18 mouse cellular contexts compared by ENCODE assay signal in the genomic region with DNA sequence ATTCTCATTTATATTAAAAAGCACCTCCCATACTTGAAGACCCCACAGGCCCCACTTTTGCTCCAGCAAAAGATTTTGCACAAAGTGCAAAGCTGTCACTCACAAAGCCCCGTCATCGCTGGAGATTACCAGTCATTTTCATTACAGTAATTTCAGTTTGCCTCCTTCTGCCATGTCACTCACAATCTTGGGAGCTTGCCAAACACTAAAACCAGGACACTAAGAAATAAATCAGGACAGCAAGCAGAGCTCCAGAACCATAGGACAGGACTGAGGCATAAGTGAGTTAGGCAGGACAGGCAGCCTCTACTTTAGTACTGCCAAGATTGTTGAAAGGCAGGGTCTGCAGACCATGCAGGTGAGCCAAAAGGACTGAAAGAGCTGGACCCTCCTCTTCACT.
DNase-seq lines count a peak whose midpoint lies in the region; ATAC-seq lines count a peak whose summit lies in the region.
"Had no signal": no experiment of that assay in that cellular context is flagged by ENCODE, and none has a peak within 500 bp of the region (broad histone marks: within the 10 kb centered on the region; RNA-seq: fewer than 3 reads in every experiment).

No protein-coding gene starts in this region.

- H3K27ac ChIP-seq in hindbrain, embryonic 16.5 days (ENCODE audit: low read depth, low read length), result no peak overlapping the region
- H3K27ac ChIP-seq in hindbrain, embryonic 13.5 days, result no peak overlapping the region
- H3K27ac ChIP-seq: hindbrain, embryonic 14.5 days; liver, embryonic 13.5 days; midbrain, embryonic 10.5 days had no signal

- 58% methylated on average over 2 of the region's 2 CpGs for WGBS in hindbrain, embryonic 16.5 days
- whole genome bisulfite sequencing in hindbrain, embryonic 13.5 days, result 70% methylated on average over 2 of the region's 2 CpGs

- no peak overlapping the region for H3K9ac ChIP-seq in hindbrain, embryonic 16.5 days (ENCODE audit: low read depth, low read length)
- no peak overlapping the region for H3K9ac ChIP-seq in hindbrain, embryonic 13.5 days
- H3K9ac ChIP-seq: hindbrain, embryonic 14.5 days; liver, embryonic 13.5 days had no signal

- H3K4me1 ChIP-seq in hindbrain, embryonic 16.5 days (ENCODE audit: control insufficient read depth, insufficient read depth, low read depth, low read length), result no peaks in the 10 kb centered on the region
- H3K4me1 ChIP-seq in hindbrain, embryonic 13.5 days (replicated peaks), result no peaks in the 10 kb centered on the region; the same call in 1 of the 2 replicates
- H3K4me1 ChIP-seq: liver, embryonic 13.5 days; midbrain, embryonic 10.5 days had no signal

- ATAC-seq in hindbrain, embryonic 16.5 days, result peak; percentile 34; the same call in 1 of the 2 replicates
- ATAC-seq in hindbrain, embryonic 13.5 days (ENCODE audit: low FRiP score), result no peak
- no peak for ATAC-seq in megakaryocyte, adult 5-6 weeks (ENCODE audit: poor library complexity, severe bottlenecking)
- ATAC-seq: activated CD4-positive, CD25-positive, alpha-beta regulatory T cell, adult 4 months; lung, postnatal 0 days had no signal

- H3K4me2 ChIP-seq in hindbrain, embryonic 16.5 days (ENCODE audit: low read length), result no peak overlapping the region
- no peak overlapping the region for H3K4me2 ChIP-seq in hindbrain, embryonic 13.5 days
- H3K4me2 ChIP-seq: hindbrain, embryonic 14.5 days; liver, embryonic 13.5 days had no signal

- H3K36me3 ChIP-seq in hindbrain, embryonic 16.5 days (ENCODE audit: control insufficient read depth, insufficient read depth, low read length), result no peaks in the 10 kb centered on the region
- no peaks in the 10 kb centered on the region for H3K36me3 ChIP-seq in hindbrain, embryonic 13.5 days
- H3K36me3 ChIP-seq: liver, embryonic 13.5 days; midbrain, embryonic 10.5 days had no signal

- peak; percentile 4 for DNase-seq in adrenal gland, adult 2 months
- no peak for DNase-seq in adrenal gland, postnatal 4 days (ENCODE audit: low spot score in 2 of 2)
- DNase-seq in adrenal gland, adult 8-10 months, result peak; percentile 1
- peak; percentile 20 for DNase-seq in cerebellum, adult 9-10 months
- DNase-seq in spleen, postnatal 4 days (ENCODE audit: low spot score in 2 of 2), result no peak
- DNase-seq: embryo, embryonic 11 days; heart, adult 11 months; kidney, adult 11 months; kidney, postnatal 36 days; layer of hippocampus, postnatal 36 days; liver, embryonic 13.5 days had no signal

- H3K27me3 ChIP-seq in hindbrain, embryonic 16.5 days (replicated peaks; ENCODE audit: control insufficient read depth, insufficient read depth, low read length), result no peaks in the 10 kb centered on the region
- H3K27me3 ChIP-seq in hindbrain, embryonic 13.5 days, result no peaks in the 10 kb centered on the region
- H3K27me3 ChIP-seq: liver, embryonic 13.5 days had no signal

- H3K9me3 ChIP-seq in hindbrain, embryonic 16.5 days (ENCODE audit: control insufficient read depth, low read length), result no peaks in the 10 kb centered on the region
- no peaks in the 10 kb centered on the region for H3K9me3 ChIP-seq in hindbrain, embryonic 13.5 days
- H3K9me3 ChIP-seq: midbrain, embryonic 10.5 days had no signal

- H3K4me3 ChIP-seq in hindbrain, embryonic 16.5 days (ENCODE audit: low read length), result no peak overlapping the region
- no peak overlapping the region for H3K4me3 ChIP-seq in hindbrain, embryonic 13.5 days
- H3K4me3 ChIP-seq: liver, embryonic 13.5 days; midbrain, embryonic 10.5 days had no signal

Comparison
In these comparisons a context has a peak if more than half of its experiments do, and no peak if none do; other contexts are left out.
1. DNase-seq: peak in adrenal gland, adult 2 months (single experiment), adrenal gland, adult 8-10 months (single experiment) and cerebellum, adult 9-10 months (single experiment); none in adrenal gland, postnatal 4 days (0 of 2) and spleen, postnatal 4 days (0 of 2).